Mouse (Mus musculus) MEL (cell line): Measurements from ENCODE around the gene Syt6.

ENCODE experiments used
- CHD1 ChIP-seq: IDR thresholded peaks from 2 replicates; pipeline ENCODE4 v1.6.1; 2012; ENCODE audit warnings: low read depth, mild to moderate bottlenecking, inconsistent platforms, low read length, improper control_type of control experiment
- CTCF ChIP-seq, 3 experiments: IDR thresholded peaks in 2 of 3; conservative IDR thresholded peaks in 1 of 3; 2 replicates each; pipeline ENCODE4 v1.5.1; 2011 to 2012; ENCODE audit warnings: low read length in 3 of 3, low read depth in 2 of 3, mild to moderate bottlenecking in 2 of 3, improper control_type of control experiment in 1 of 3, inconsistent platforms in 1 of 3, mixed read lengths in 1 of 3, moderate library complexity in 1 of 3; ENCODE audit not compliant: control insufficient read depth in 1 of 3, insufficient read depth in 1 of 3, poor library complexity in 1 of 3, severe bottlenecking in 1 of 3
- GATA1 ChIP-seq: IDR thresholded peaks from 2 replicates; pipeline ENCODE4 v1.6.1; 2011; ENCODE audit warnings: low read depth, low read length, improper control_type of control experiment
- HCFC1 ChIP-seq: IDR thresholded peaks from 2 replicates; pipeline ENCODE4 v1.6.1; 2012; ENCODE audit warnings: low read depth, mild to moderate bottlenecking, inconsistent platforms, low read length, improper control_type of control experiment, moderate library complexity
- KAT2A ChIP-seq: conservative IDR thresholded peaks from 2 replicates; pipeline ENCODE4 v1.6.1; 2012; ENCODE audit warnings: low read depth, low read length, improper control_type of control experiment, inconsistent platforms
- MAFK ChIP-seq: IDR thresholded peaks from 2 replicates; pipeline ENCODE4 v1.6.1; 2011; ENCODE audit warnings: low read depth, mild to moderate bottlenecking, low read length, improper control_type of control experiment, borderline replicate concordance
- MXI1 ChIP-seq: IDR thresholded peaks from 2 replicates; pipeline ENCODE4 v1.6.1; 2011; ENCODE audit warnings: mild to moderate bottlenecking, low read depth, low read length, improper control_type of control experiment
- MYC ChIP-seq: IDR thresholded peaks from 2 replicates; pipeline ENCODE4 v1.6.1; 2011; ENCODE audit warnings: low read depth, mild to moderate bottlenecking, low read length, improper control_type of control experiment, moderate library complexity
- POLR2A ChIP-seq, 2 experiments: IDR thresholded peaks; 2 replicates each; pipeline ENCODE4 v1.6.1; 2011 to 2012; ENCODE audit warnings: low read length in 2 of 2, mild to moderate bottlenecking in 2 of 2, control low read depth in 1 of 2, improper control_type of control experiment in 1 of 2, low read depth in 1 of 2, moderate library complexity in 1 of 2; ENCODE audit not compliant: control insufficient read depth in 1 of 2, insufficient read depth in 1 of 2, poor library complexity in 1 of 2
- TAL1 ChIP-seq: IDR thresholded peaks from 2 replicates; pipeline ENCODE4 v1.6.1; 2012; ENCODE audit warnings: mild to moderate bottlenecking, inconsistent platforms, low read length, moderate library complexity, mixed read lengths
- USF2 ChIP-seq, 2 experiments: IDR thresholded peaks; 2 replicates each; pipeline ENCODE4 v1.6.1; 2011 to 2012; ENCODE audit warnings: improper control_type of control experiment in 2 of 2, low read length in 2 of 2, borderline replicate concordance in 1 of 2, inconsistent platforms in 1 of 2, low read depth in 1 of 2, mild to moderate bottlenecking in 1 of 2; ENCODE audit not compliant: insufficient read depth in 1 of 2
- ZKSCAN1 ChIP-seq: IDR thresholded peaks from 2 replicates; pipeline ENCODE4 v1.6.1; 2012; ENCODE audit warnings: low read depth, mild to moderate bottlenecking, inconsistent platforms, low read length, improper control_type of control experiment, moderate library complexity

- TF ChIP-seq TAL1 (no peak), POLR2A (IDR thresholded peaks at IDR 0.05; ENCODE audit: control insufficient read depth in 1 of 2, insufficient read depth in 1 of 2, low read depth in 1 of 2, low read length in 2 of 2, poor library complexity in 1 of 2) (no peak), KAT2A (no peak), CTCF (IDR thresholded peaks at IDR 0.05 in 2 of 3, conservative IDR thresholded peaks at IDR 0.05 in 1 of 3; ENCODE audit: control insufficient read depth in 1 of 3, insufficient read depth in 1 of 3, low read depth in 2 of 3, low read length in 3 of 3, poor library complexity in 1 of 3, severe bottlenecking in 1 of 3) (no peak), GATA1 (no peak), ZKSCAN1 (no peak), MAFK (no peak), USF2 (IDR thresholded peaks at IDR 0.05; ENCODE audit: borderline replicate concordance in 1 of 2, insufficient read depth in 1 of 2, low read depth in 1 of 2, low read length in 2 of 2) (no peak), HCFC1 (no peak), MXI1 (no peak), MYC (no peak), CHD1 (no peak)
These were observed 39.8 kb upstream of the Syt6 start for GRCm38 (mm10) chr3:103535207-103535606.
